In the genomic region with DNA sequence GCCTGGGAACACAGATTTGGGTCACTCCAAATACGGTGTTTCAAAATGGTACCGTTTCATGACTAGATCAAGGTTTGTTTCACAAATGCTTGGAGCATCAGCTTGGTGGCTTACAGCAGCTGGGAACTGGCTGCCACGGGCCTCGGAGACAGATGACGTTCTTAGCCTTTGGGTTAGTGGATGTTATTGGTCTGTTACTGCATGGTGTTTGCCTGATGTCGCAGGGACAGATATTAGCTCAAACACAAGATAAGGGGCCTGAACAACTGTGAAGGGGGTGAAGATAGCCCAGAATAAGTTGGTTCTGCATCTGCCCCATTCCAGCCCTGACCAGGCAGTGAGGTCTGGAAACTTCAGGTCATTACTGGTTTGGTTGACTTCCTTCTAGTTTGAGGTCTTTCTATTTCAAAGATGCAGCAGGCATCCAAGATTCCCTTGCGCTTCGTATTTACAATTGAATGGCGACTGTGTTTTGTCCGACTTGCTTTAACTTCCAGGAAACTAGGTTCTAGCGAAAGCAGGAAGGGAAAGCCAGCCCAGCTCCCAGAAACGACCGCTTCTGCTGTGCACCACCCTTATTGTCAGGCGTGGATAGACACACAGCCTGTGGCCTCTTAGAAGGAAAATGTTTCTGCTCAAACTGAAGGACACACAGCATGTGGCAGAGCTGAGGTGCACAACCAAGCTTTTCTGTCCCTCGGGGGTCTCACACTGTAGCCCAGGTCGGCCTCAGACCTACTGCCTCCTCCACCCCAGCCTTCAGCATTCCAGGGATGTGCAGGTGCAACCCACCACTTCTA, we compare ENCODE assay signal across 20 mouse cellular contexts. TPM values are rescaled to one million over a fixed set of nuclear protein-coding genes. Genes with fewer than 3 reads are reported as not detected.
DNase-seq lines count a peak whose midpoint lies in the region; ATAC-seq and TF ChIP-seq lines count a peak whose summit lies in the region.
"Had no signal": no experiment of that assay in that cellular context is flagged by ENCODE, and none has a peak within 500 bp of the region (broad histone marks: within the 10 kb centered on the region; RNA-seq: fewer than 3 reads in every experiment).

No protein-coding gene starts in this region.

- no peaks in the 10 kb centered on the region for H3K36me3 ChIP-seq in hindbrain, embryonic 11.5 days (ENCODE audit: control insufficient read depth, insufficient read depth, low read length)
- peaks cover 12% of the 10 kb centered on the region for H3K36me3 ChIP-seq in hindbrain, embryonic 13.5 days
- H3K36me3 ChIP-seq in E14TG2a.4 (ENCODE audit: insufficient read depth, low read length) (peaks cover 18% of the 10 kb centered on the region), ES-Bruce4 (ENCODE audit: control insufficient read depth, insufficient read depth, low read length, poor library complexity, severe bottlenecking) (no peaks in the 10 kb centered on the region)
- H3K36me3 ChIP-seq: intestine, embryonic 15.5 days had no signal

- no peaks in the 10 kb centered on the region for H3K9me3 ChIP-seq in hindbrain, embryonic 11.5 days (ENCODE audit: control insufficient read depth, low read length)
- H3K9me3 ChIP-seq in hindbrain, embryonic 13.5 days = no peaks in the 10 kb centered on the region
- H3K9me3 ChIP-seq in E14TG2a.4 (ENCODE audit: low read length) = no peaks in the 10 kb centered on the region
- H3K9me3 ChIP-seq in ES-Bruce4 (replicated peaks; ENCODE audit: control insufficient read depth, insufficient read depth, low read length, poor library complexity, severe bottlenecking) = no peaks in the 10 kb centered on the region
- H3K9me3 ChIP-seq: embryonic facial prominence, embryonic 13.5 days; forebrain, embryonic 13.5 days; heart, embryonic 13.5 days; intestine, embryonic 15.5 days had no signal

- TF ChIP-seq POLR2A in ES-Bruce4 (IDR thresholded peaks at IDR 0.05; ENCODE audit: insufficient read depth, low read length) = no peak

- no peak overlapping the region for H3K4me3 ChIP-seq in hindbrain, embryonic 11.5 days (ENCODE audit: low read depth, low read length)
- no peak overlapping the region for H3K4me3 ChIP-seq in hindbrain, embryonic 13.5 days
- H3K4me3 ChIP-seq in E14TG2a.4 (replicated peaks; ENCODE audit: low read length) (0 out of 2 replicates have a peak overlapping the region, but pooled peaks have one; percentile 4), ES-Bruce4 (ENCODE audit: low read depth, low read length) (no peak overlapping the region)
- H3K4me3 ChIP-seq: embryonic facial prominence, embryonic 13.5 days; forebrain, embryonic 13.5 days; heart, adult 2 months; heart, embryonic 13.5 days; intestine, embryonic 15.5 days had no signal

- H3K4me1 ChIP-seq in hindbrain, embryonic 11.5 days (replicated peaks; ENCODE audit: control insufficient read depth, insufficient read depth, low read length) = no peaks in the 10 kb centered on the region
- H3K4me1 ChIP-seq in hindbrain, embryonic 13.5 days (replicated peaks) = peaks cover 20% of the 10 kb centered on the region
- H3K4me1 ChIP-seq in E14TG2a.4 (replicated peaks; ENCODE audit: low read depth, low read length) (peaks cover 37% of the 10 kb centered on the region), ES-Bruce4 (ENCODE audit: control insufficient read depth, insufficient read depth, low read length) (no peaks in the 10 kb centered on the region)
- H3K4me1 ChIP-seq: intestine, embryonic 15.5 days had no signal

- no peaks in the 10 kb centered on the region for H3K27me3 ChIP-seq in hindbrain, embryonic 11.5 days (ENCODE audit: control insufficient read depth, insufficient read depth, low read length)
- no peaks in the 10 kb centered on the region for H3K27me3 ChIP-seq in hindbrain, embryonic 13.5 days
- no peaks in the 10 kb centered on the region for H3K27me3 ChIP-seq in E14TG2a.4 (ENCODE audit: insufficient read depth, low read length)
- no peaks in the 10 kb centered on the region for H3K27me3 ChIP-seq in ES-Bruce4 (ENCODE audit: control insufficient read depth, insufficient read depth, low read length, poor library complexity, severe bottlenecking)
- H3K27me3 ChIP-seq: embryonic facial prominence, embryonic 13.5 days; forebrain, embryonic 13.5 days; heart, embryonic 13.5 days; intestine, embryonic 15.5 days had no signal

- no peak for DNase-seq in hindbrain, embryonic 11.5 days (ENCODE audit: low spot score)
- DNase-seq in ZHBTc4 (ENCODE audit: low read depth, low spot score) = peak; percentile 91
- no peak for DNase-seq in kidney, postnatal 36 days
- no peak for DNase-seq in left cerebral cortex, postnatal 4 days
- DNase-seq: adrenal gland, postnatal 10 days; cerebellum, adult 11-12 months; cerebellum, adult 9-10 months; cerebellum, postnatal 36 days; gastrocnemius, postnatal 10 days; heart, adult 2 months; heart, postnatal 4 days; kidney, adult 18-20 months had no signal

- ATAC-seq in hindbrain, embryonic 11.5 days (ENCODE audit: low FRiP score) = 0 out of 2 replicates have a peak, but pooled peaks have one; percentile 9
- ATAC-seq in hindbrain, embryonic 13.5 days (ENCODE audit: low FRiP score) = no peak
- ATAC-seq: intestine, embryonic 15.5 days had no signal

- no peak overlapping the region for H3K4me2 ChIP-seq in hindbrain, embryonic 11.5 days (replicated peaks; ENCODE audit: low read depth, low read length)
- no peak overlapping the region for H3K4me2 ChIP-seq in hindbrain, embryonic 13.5 days
- H3K4me2 ChIP-seq: embryonic facial prominence, embryonic 13.5 days; forebrain, embryonic 13.5 days; hindbrain, embryonic 14.5 days; intestine, embryonic 15.5 days had no signal

- WGBS in hindbrain, embryonic 11.5 days = 87% methylated on average over 16 of the region's 16 CpGs
- WGBS in hindbrain, embryonic 13.5 days = 84% methylated on average over 16 of the region's 16 CpGs

- H3K27ac ChIP-seq in hindbrain, embryonic 11.5 days (ENCODE audit: low read depth, low read length) = no peak overlapping the region
- no peak overlapping the region for H3K27ac ChIP-seq in hindbrain, embryonic 13.5 days
- 0 out of 2 replicates have a peak overlapping the region, but pooled peaks have one; percentile 30 for H3K27ac ChIP-seq in ES-Bruce4 (ENCODE audit: insufficient read depth, low read length)
- H3K27ac ChIP-seq: embryonic facial prominence, embryonic 13.5 days; heart, adult 2 months; intestine, embryonic 15.5 days had no signal

- intact Hi-C loops in left cerebral cortex, postnatal 4 days (cut with DNase I) = no loop called here

- no peak for TF ChIP-seq EP300 in ES-Bruce4 (IDR thresholded peaks at IDR 0.05; ENCODE audit: insufficient read depth, low read depth, low read length)

- no peak overlapping the region for H3K9ac ChIP-seq in hindbrain, embryonic 11.5 days (ENCODE audit: low read depth, low read length)
- no peak overlapping the region for H3K9ac ChIP-seq in hindbrain, embryonic 13.5 days
- H3K9ac ChIP-seq in ES-Bruce4 (ENCODE audit: low read depth, poor library complexity, severe bottlenecking) = no peak overlapping the region
- H3K9ac ChIP-seq: embryonic facial prominence, embryonic 13.5 days; forebrain, embryonic 13.5 days; heart, embryonic 13.5 days; hindbrain, embryonic 14.5 days; intestine, embryonic 15.5 days had no signal

- TF ChIP-seq CTCF in E14TG2a.4 (conservative IDR thresholded peaks at IDR 0.05; ENCODE audit: low read length) (no peak), ES-Bruce4 (IDR thresholded peaks at IDR 0.05; ENCODE audit: low read depth, low read length) (no peak)

RNA-seq across cellular contexts. Expression of a gene that starts 30.5 kb away (rescaled TPM):
- polyA plus RNA-seq in hindbrain, embryonic 11.5 days (2014; fragmentation: Nextera tagmentation; extraction: Ambion mirVana) = 19.2 and 20.1 TPM in 2 replicates
- polyA plus RNA-seq in hindbrain, embryonic 13.5 days (2015; fragmentation: Nextera tagmentation; extraction: Ambion mirVana) = 13.6 and 15.7 TPM in 2 replicates
- polyA plus RNA-seq in ES-Bruce4 (2011; ENCODE audit: insufficient read depth, insufficient read length, low read depth, missing spikeins) = 18.9 and 19.8 TPM in 2 replicates
- total RNA-seq in left cerebral cortex, postnatal 4 days (2021) = 10 to 100 TPM; 91.3 to 97.7 TPM
